Mouse (Mus musculus) neural tube, embryonic 11.5 days (tissue): Measurements from ENCODE around the gene Tor4a. TPM values are rescaled to one million over a fixed set of nuclear protein-coding genes. Genes with fewer than 3 reads are reported as not detected.

Source experiments
- ATAC-seq: fragments of 200-750 bp; cut with Nextera tagmentation; 2 replicates; pipeline ENCODE4 v1.8.0; 2017; ENCODE audit warnings: moderate number of reproducible peaks, mild to moderate bottlenecking, moderate TSS enrichment, moderate library complexity; ENCODE audit not compliant: insufficient read depth, low FRiP score, low TSS enrichment
- DNase-seq: peaks from one replicate; pipeline ENCODE4 v3.0.0-alpha.2; 2015; ENCODE audit warnings: low spot score
- H3K27ac ChIP-seq: fragments of 300-500 bp; sonication (generic); 2 replicates; pipeline ENCODE4 v1.5.1; 2014; ENCODE audit warnings: low read depth, mild to moderate bottlenecking, low read length
- H3K27me3 ChIP-seq: fragments of 300-500 bp; sonication (generic); 2 replicates; pipeline ENCODE4 v1.6.1; 2014; ENCODE audit warnings: mild to moderate bottlenecking, low read length, mixed read lengths; ENCODE audit not compliant: control insufficient read depth, insufficient read depth
- H3K36me3 ChIP-seq: fragments of 300-500 bp; sonication (generic); 2 replicates; pipeline ENCODE4 v1.6.1; 2014; ENCODE audit warnings: mild to moderate bottlenecking, low read length, moderate library complexity, mixed read lengths; ENCODE audit not compliant: control insufficient read depth, insufficient read depth
- H3K4me1 ChIP-seq: fragments of 300-500 bp; sonication (generic); 2 replicates; pipeline ENCODE4 v1.6.1; 2014; ENCODE audit warnings: low read length, mixed read lengths; ENCODE audit not compliant: control insufficient read depth, insufficient read depth
- H3K4me2 ChIP-seq: fragments of 300-500 bp; sonication (generic); 2 replicates; pipeline ENCODE4 v1.6.1; 2014; ENCODE audit warnings: low read depth, mild to moderate bottlenecking, moderate library complexity
- H3K4me3 ChIP-seq: fragments of 300-500 bp; sonication (generic); 2 replicates; pipeline ENCODE4 v1.5.1; 2014; ENCODE audit warnings: low read depth, low read length
- H3K9ac ChIP-seq: fragments of 300-500 bp; sonication (generic); 2 replicates; pipeline ENCODE4 v1.6.1; 2014; ENCODE audit warnings: mild to moderate bottlenecking, low read length
- H3K9me3 ChIP-seq: fragments of 300-500 bp; sonication (generic); 2 replicates; pipeline ENCODE4 v1.6.1; 2016; ENCODE audit warnings: low read length; ENCODE audit not compliant: control insufficient read depth
- WGBS: fragments of 180-500 bp; shearing (Covaris S2); extraction: QIAGEN DNeasy Blood & Tissue Kit; methylation state at CpG from one replicate; pipeline ENCODE4 v1.1.7; 2014; 5-methylcytosine and 5-hydroxymethylcytosine counted together
- polyA plus RNA-seq: library from polyadenylated mRNA; unstranded; fragments of >200 nt; fragmentation: Nextera tagmentation; extraction: Ambion mirVana; gene quantifications from 2 replicates; pipeline ENCODE4 v1.2.1, GENCODE M21; 2014

Tor4a gene
- polyA plus RNA-seq, 1 experiment from 2014 or later = 1.6 TPM

- Histone ChIP-seq H3K27ac (no peak overlapping the region), H3K4me1 (peaks cover 5% of the 10 kb centered on the region; the same call in 1 of the 2 replicates), H3K27me3 (no peaks in the 10 kb centered on the region), H3K36me3 (no peaks in the 10 kb centered on the region), H3K4me2 (no peak overlapping the region), H3K4me3 (0 out of 2 replicates have a peak overlapping the region, but pooled peaks have one; percentile 4), H3K9ac (no peak overlapping the region), H3K9me3 (no peaks in the 10 kb centered on the region)
- DNase-seq (no peak), ATAC-seq (no peak)
- 70% methylated on average over 6 of the region's 6 CpGs for WGBS
These were observed 32.4 kb upstream of the Tor4a start for GRCm38 (mm10) chr2:25228995-25229530.

- ATAC-seq = no peak
- H3K4me2 ChIP-seq = 0 out of 2 replicates have a peak overlapping the region, but pooled peaks have one; percentile 27
- under 1% methylated on average over 7 of the region's 7 CpGs for WGBS
- no peaks in the 10 kb centered on the region for H3K9me3 ChIP-seq
- H3K4me1 ChIP-seq = peaks cover 7% of the 10 kb centered on the region
- no peak overlapping the region for H3K27ac ChIP-seq
- 0 out of 2 replicates have a peak overlapping the region, but pooled peaks have one; percentile 4 for H3K4me3 ChIP-seq
- H3K27me3 ChIP-seq = no peaks in the 10 kb centered on the region
- peak; percentile 83 for DNase-seq
- no peak overlapping the region for H3K9ac ChIP-seq
- no peaks in the 10 kb centered on the region for H3K36me3 ChIP-seq
These were observed 31.8 kb upstream of the Tor4a start for GRCm38 (mm10) chr2:25228431-25228889.

- Histone ChIP-seq H3K27ac (no peak overlapping the region), H3K4me2 (no peak overlapping the region), H3K4me3 (no peak overlapping the region), H3K9ac (no peak overlapping the region), H3K36me3 (no peaks in the 10 kb centered on the region), H3K27me3 (no peaks in the 10 kb centered on the region), H3K9me3 (no peaks in the 10 kb centered on the region), H3K4me1 (peaks cover 11% of the 10 kb centered on the region)
- no peak for ATAC-seq
- no peak for DNase-seq
- 87% methylated on average over 4 of the region's 4 CpGs for WGBS
These were observed 30.7 kb upstream of the Tor4a start for GRCm38 (mm10) chr2:25227406-25227805.

GRCm38 (mm10) chr2:25226864-25227263, 30.2 kb upstream of the Tor4a start:
- no peak overlapping the region for H3K4me2 ChIP-seq
- H3K9ac ChIP-seq = no peak overlapping the region
- ATAC-seq = no peak
- H3K4me1 ChIP-seq = peaks cover 11% of the 10 kb centered on the region
- H3K9me3 ChIP-seq = no peaks in the 10 kb centered on the region
- 79% methylated on average over 5 of the region's 5 CpGs for WGBS
- no peak overlapping the region for H3K4me3 ChIP-seq
- no peaks in the 10 kb centered on the region for H3K36me3 ChIP-seq
- no peak for DNase-seq
- H3K27ac ChIP-seq = no peak overlapping the region
- H3K27me3 ChIP-seq = no peaks in the 10 kb centered on the region

- WGBS = 83% methylated on average over 8 of the region's 8 CpGs
- H3K9ac ChIP-seq = peak overlapping the region; percentile 70; the same call in 1 of the 2 replicates
- H3K4me3 ChIP-seq = peak overlapping the region; percentile 78; the same call in 1 of the 2 replicates
- H3K9me3 ChIP-seq = no peaks in the 10 kb centered on the region
- H3K27ac ChIP-seq = peak overlapping the region; percentile 89; the same call in 1 of the 2 replicates
- H3K4me2 ChIP-seq = peak overlapping the region; percentile 54
- no peaks in the 10 kb centered on the region for H3K36me3 ChIP-seq
- ATAC-seq (no peak), DNase-seq (no peak)
- H3K27me3 ChIP-seq = no peaks in the 10 kb centered on the region
- H3K4me1 ChIP-seq = peaks cover 11% of the 10 kb centered on the region
These were observed 29.2 kb upstream of the Tor4a start for GRCm38 (mm10) chr2:25225811-25226379.

GRCm38 (mm10) chr2:25224766-25225752, 28.4 kb upstream of the Tor4a start:
- peak; percentile 96 for ATAC-seq
- no peaks in the 10 kb centered on the region for H3K36me3 ChIP-seq
- peak overlapping the region; percentile 78 for H3K4me3 ChIP-seq
- H3K9ac ChIP-seq = peak overlapping the region; percentile 70
- H3K9me3 ChIP-seq = no peaks in the 10 kb centered on the region
- H3K27ac ChIP-seq = peak overlapping the region; percentile 89
- 2% methylated on average over 39 of the region's 41 CpGs for WGBS
- H3K4me2 ChIP-seq = peak overlapping the region; percentile 54
- H3K4me1 ChIP-seq = peaks cover 11% of the 10 kb centered on the region
- no peaks in the 10 kb centered on the region for H3K27me3 ChIP-seq
- peak; percentile 98 for DNase-seq

GRCm38 (mm10) chr2:25224492-25224765, 27.7 kb upstream of the Tor4a start, which contains the start of gene Tubb4b:
Tubb4b (minus strand) TSS chr2:25224702.
- no peaks in the 10 kb centered on the region for H3K36me3 ChIP-seq
- peaks cover 11% of the 10 kb centered on the region for H3K4me1 ChIP-seq
- H3K27ac ChIP-seq = peak within 1 kb of the TSS; percentile 89
- WGBS = 0% methylated on average over 17 of the region's 17 CpGs
- H3K27me3 ChIP-seq = no peaks in the 10 kb centered on the region
- no peak for ATAC-seq
- no peak for DNase-seq
- H3K9me3 ChIP-seq = no peaks in the 10 kb centered on the region
- peak within 1 kb of the TSS; percentile 76 for H3K9ac ChIP-seq
- H3K4me2 ChIP-seq = peak within 1 kb of the TSS; percentile 79
- H3K4me3 ChIP-seq = peak within 1 kb of the TSS; percentile 78

- ATAC-seq (peak; percentile 21), DNase-seq (no peak)
- Histone ChIP-seq H3K9ac (peak overlapping the region; percentile 76), H3K27me3 (no peaks in the 10 kb centered on the region), H3K27ac (peak overlapping the region; percentile 78), H3K9me3 (no peaks in the 10 kb centered on the region), H3K36me3 (no peaks in the 10 kb centered on the region), H3K4me3 (peak overlapping the region; percentile 78), H3K4me2 (peak overlapping the region; percentile 79), H3K4me1 (peaks cover 11% of the 10 kb centered on the region)
- 5% methylated on average over 37 of the region's 53 CpGs for WGBS
These were observed 27.2 kb upstream of the Tor4a start for GRCm38 (mm10) chr2:25223681-25224491.
